Mouse (Mus musculus): Measurements from ENCODE around the gene Tns4.

Tns4 gene

DNA sequence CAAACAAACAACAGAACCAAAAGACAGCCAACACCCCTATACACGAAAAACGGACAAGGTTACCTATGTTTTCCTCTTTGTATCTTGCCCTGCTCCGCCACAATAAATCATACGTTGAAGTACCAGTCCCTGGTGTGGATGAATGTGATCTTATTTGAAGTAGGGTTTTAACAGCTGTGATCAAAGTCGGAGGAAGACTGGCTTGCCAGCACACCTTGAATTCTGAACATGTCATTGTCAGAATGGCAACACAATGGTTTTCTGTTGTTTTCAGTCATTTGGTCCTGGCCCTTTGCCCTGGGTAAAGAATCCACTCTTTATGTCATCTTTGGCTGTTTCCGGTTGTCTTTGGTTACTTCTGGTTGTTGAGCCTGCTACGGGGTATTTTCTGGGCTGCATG, 29.9 kb upstream of the Tns4 start:
- no peak for DNase-seq (ENCODE audit: extremely low read depth, low read depth, low spot score)

- DNase-seq (ENCODE audit: extremely low read depth, low read depth, low spot score): no peak
These were observed 29.3 kb upstream of the Tns4 start for GRCm38 (mm10) chr11:99118420-99118819.

DNA sequence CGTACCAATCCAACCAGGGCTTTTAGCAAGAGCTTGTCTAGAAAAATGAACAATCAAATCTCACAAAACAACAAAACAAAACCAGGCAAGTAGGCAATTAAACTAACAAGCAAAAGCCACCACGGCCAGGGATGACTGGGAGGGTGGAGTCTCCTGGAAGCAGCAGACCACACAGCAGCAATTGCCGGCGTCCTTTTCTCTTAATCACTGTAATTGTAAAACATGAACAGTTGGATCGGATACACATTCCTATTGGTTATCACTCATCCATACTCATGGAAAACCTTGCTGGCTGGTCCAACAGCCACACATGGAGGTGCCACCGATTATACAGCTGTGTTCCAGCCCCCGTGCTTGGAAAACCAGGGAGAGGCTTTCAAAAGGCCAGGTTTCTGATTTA, 28.8 kb upstream of the Tns4 start:
- no peak for DNase-seq (ENCODE audit: extremely low read depth, low read depth, low spot score)

GRCm38 (mm10) chr11:99115940-99116339, 26.8 kb upstream of the Tns4 start:
- DNase-seq (ENCODE audit: extremely low read depth, low read depth, low spot score): no peak

DNA sequence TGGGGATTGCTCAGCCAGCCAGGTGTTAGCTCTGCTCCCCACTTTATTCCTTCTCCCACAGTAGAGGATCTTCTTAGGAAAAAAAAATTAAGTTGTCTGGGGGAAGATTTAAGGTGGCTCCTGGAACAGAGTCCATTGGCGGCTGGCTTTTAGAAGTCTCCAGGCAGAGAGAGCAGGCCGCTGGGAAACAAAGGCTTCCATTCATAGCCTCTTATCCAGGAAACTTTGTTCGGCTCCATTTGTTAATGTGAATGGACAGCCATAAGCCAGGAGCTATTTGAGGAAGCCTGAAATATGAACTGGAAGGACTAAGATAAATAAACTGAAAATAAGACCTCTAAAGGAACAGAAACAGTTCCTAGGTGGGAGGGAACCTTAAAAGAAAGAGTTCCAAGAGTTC, 24.0 kb upstream of the Tns4 start:
- no peak for DNase-seq (ENCODE audit: extremely low read depth, low read depth, low spot score)

DNA sequence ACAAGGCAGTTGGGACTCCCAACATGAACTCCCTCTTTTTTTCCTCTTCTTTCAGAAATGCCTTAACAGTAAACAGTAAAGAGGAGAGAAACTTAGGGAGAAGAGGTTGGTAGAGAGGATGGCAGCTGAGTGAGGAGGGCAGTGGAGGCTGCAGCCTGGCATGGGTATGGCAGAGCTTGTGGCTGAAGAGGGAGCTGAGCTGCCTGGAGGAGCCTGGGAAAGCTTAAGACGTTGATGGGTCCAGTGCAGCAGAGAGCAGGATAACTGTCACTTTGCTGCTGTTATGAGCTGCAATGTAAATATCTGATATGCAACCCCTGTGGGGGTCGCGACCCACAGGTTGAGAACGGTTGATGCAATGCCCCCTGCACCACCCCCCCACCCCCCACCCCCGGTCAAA, 23.6 kb upstream of the Tns4 start:
- DNase-seq (ENCODE audit: extremely low read depth, low read depth, low spot score): no peak

DNA sequence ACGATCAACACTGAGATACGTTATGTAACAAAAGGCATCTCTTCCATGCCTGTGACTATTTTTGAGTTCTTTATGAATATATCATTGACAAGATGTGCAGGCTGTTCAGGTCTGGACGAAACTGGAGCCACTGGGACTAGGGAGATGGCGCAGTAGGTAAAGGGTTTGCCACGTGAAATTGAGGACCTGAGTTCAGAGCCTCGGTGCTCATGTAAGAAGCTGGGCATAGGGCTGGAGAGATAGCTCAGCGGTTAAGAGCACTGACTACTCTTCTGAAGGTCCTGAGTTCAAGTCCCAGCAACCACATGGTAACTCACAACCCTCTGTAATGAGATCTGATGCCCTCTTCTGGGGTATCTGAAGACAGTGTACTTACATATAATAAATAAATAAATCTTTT, 22.5 kb upstream of the Tns4 start:
- no peak for DNase-seq (ENCODE audit: extremely low read depth, low read depth, low spot score)

DNA sequence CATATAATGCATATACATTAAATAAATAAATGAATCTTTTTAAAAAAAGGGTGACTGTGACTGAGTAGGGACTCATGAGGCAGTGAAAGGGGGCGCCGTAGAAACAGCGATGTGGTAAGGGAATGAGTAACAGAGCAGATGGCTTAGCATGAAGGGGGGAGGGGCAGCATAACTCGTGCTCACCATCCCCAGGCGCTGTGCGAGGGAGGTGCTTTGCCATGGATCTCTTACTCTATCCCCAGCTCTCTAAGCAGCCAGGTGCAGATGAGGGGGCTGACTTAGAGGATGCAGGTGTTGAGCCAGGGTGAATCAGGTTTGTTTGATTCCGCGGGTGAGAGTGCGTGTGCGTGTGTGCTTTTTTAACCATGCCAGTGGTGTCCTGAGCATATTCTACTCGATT, 22.0 kb upstream of the Tns4 start:
- DNase-seq (ENCODE audit: extremely low read depth, low read depth, low spot score): no peak

DNA sequence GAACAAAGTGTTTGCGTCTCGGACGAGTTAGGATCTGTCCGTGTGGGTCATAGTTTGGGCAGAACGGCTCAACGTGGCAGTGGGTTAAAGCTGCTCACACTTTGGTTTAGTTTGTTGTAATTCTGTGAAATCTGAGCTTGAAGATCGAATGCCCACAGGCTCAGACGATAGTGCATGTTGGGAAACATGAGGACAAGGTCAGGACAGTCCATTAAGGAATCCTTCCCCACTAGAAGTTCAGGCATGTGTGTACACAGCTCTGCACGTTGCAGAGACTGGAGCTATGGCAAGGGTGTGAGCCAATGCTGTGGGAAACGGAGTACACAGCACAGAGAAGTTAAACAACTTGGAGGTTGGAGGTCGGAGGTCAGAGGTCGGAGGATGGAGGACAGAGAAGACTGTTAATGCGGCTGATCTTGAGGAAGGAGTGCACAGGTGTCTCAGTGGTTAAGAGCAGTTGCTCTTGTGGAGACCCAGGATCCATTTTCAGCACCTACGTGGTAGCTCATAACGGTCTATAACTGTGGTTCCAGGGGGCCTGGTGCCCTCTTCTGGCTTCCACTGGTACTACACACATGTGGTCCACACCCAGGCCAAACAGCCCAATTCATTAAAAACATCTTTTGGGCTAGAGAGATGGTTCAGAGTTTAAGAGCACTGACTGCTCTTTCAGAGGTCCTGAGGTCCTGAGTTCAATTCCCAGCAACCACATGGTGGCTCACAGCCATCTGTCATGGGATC, 21.4 kb upstream of the Tns4 start:
- DNase-seq (ENCODE audit: extremely low read depth, low read depth, low spot score): peak; percentile 80

GRCm38 (mm10) chr11:99108296-99108695, 19.2 kb upstream of the Tns4 start:
- no peak for DNase-seq (ENCODE audit: extremely low read depth, low read depth, low spot score)

- DNase-seq (ENCODE audit: extremely low read depth, low read depth, low spot score): no peak
These were observed 17.0 kb upstream of the Tns4 start for GRCm38 (mm10) chr11:99105981-99106726.

DNA sequence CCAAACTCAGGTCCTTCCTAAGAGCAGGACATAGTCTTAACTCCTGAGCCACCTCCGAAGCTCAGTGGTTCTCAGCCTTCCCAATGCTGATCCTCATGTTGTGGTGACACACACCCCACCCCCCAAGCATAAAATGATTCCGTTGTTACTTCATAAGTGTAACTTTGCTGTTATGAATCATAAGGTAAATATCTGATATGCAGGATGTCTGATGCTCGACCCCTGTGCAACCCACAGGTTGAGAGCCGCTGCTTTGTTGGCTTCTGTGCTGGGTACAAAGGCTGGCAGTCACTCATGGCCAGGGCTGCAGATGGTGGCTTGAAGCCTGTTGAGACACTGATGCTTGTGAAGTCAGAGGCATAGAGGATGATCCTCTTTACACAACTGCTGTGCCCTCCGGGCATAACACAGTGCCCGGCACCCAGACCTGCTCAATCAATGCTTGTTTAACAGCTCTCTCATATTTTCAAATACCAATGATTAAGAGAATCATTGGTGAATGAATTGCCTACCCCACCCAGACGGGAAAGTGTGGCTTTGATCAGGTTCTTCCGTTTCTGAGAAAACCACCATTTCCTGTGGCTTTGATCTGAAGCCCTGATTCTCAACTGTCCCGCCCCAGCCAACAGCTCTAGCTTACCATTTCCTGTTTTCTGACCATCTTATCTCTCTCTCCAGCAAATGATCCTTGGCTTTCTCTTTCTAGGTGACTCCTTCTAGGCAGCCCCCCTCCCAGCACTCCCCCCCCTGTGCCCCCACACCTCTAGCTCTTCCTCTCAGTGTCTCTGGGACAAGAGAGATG, 15.7 kb upstream of the Tns4 start:
- no peak for DNase-seq (ENCODE audit: extremely low read depth, low read depth, low spot score)

DNA sequence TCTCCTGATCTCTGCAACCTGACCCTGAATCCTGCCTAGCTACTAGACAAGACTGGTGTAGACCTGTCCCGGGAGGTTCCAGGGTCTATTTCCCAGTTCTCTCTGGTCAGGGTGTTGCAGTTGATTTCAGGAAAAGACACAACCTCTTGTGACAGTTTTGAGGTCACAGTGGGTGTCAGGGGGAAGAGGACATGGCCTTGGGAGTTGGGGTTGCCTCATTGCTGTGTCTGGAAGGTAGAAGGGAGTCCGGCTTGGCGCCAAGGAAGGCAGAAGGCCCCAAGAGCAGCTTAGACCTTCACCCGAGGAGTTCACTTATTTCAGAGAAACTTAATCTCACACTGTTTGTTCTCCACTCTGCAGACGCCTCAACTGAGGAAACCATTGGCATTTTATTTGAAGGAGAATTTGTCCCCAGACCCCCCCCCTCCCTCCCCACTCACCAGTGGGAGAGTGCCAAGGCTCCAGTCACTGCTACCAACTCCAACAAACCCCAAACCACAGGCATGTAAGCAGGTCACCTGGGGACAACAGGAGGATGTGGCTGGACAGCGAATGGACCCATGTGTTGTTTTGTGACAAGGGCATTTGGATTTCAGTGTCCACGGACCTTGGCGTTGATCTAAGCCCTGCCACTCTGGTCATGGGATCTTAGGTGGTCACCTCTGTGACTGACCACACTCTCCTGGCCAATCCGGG, 13.6 kb upstream of the Tns4 start:
- DNase-seq (ENCODE audit: extremely low read depth, low read depth, low spot score): no peak

DNA sequence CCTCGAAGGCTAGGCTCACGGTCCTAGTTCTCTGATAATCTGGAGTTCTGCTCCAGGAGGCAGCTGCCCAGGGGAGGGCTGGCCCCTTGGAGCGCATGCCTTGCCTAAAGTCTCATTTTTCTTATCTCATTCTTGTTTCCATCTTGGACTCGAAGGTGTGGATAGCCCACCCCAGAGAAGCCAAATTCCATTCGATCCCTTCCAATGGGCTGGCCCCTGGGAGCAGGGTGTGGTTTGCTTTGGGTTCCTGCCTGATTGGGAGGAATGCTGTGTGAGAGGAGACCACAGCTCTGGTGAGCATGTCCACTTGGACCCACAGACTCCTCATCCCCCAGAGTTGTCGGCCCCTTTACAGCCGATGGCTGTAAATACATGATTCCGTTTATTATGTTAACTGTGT, 12.6 kb upstream of the Tns4 start:
- DNase-seq (ENCODE audit: extremely low read depth, low read depth, low spot score): no peak

DNA sequence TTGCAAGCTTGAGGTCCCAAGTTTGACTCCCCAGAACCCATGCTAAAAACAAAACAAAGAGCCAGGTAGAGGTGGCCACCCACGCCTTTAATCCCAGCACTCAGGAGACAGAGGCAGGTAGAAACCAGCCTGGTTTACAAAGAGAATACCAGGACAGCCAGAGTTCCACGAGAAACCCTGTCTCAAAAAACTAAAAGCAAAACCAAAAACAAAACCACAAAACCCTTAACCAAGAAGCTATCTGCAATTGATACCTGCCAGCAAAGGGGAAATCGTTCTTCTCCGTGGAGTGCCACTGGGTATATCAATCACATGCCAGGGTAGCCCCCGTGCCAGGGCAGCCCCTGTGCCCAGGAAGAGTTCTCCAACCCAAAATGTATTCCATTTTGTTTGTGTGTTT, 11.1 kb upstream of the Tns4 start:
- no peak for DNase-seq (ENCODE audit: extremely low read depth, low read depth, low spot score)

GRCm38 (mm10) chr11:99099516-99099915, 10.4 kb upstream of the Tns4 start:
- no peak for DNase-seq (ENCODE audit: extremely low read depth, low read depth, low spot score)

DNA sequence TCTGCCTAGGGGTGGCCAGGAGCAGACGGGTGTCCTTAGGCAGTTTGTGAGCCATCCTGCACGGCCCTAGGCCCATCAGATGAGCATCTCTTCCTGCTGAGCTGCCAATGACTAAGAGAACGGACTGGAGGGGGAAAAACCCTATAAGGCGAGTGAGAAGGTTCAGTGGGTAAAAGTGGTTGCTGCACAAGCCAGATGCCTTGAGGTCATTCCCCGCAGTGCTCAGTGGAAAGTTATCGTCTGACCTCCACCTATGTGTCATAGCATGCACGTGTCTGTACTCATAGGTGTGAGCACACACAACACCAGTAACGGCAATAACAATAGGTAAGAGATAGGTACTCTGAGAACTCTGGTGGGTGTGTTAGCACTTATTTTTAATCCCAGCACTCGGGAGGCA, 9.8 kb upstream of the Tns4 start:
- DNase-seq (ENCODE audit: extremely low read depth, low read depth, low spot score): no peak

DNA sequence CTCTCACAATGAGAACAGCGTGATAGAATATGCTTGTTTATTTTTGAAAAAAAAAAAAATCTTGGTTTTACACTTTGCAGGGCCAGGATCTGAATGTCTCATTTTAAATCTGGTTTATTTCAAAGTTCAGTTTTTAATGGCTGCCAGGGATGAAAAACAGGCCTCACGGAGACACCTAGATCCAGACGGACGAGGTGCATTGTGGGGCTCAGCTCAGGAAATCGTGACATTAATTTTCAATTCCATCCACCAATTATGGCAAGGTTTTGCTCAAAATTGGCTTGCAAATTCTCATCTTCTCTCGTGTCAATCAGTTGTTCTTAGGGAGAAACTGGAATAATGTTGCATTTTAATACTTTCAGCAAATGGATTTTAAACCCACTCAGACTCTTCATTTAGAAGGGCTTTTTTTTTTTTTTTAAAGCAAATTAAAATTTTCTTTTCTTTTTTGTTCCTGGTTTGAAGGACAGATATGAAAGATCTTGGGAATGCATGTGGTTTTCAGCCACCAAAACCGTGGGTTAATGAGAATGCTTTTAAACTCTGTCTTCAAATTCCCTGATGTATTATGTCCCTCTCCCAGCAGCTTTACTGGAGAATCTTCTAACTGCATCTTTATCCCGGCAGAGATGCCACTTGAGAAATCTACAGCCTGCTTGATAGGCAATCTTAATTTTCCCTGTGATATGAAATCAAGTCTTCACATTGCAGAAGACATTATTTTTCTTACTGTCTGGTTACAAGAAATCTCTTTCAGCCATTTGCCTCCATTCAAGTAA, 8.1 kb upstream of the Tns4 start:
- no peak for DNase-seq (ENCODE audit: extremely low read depth, low read depth, low spot score)

DNA sequence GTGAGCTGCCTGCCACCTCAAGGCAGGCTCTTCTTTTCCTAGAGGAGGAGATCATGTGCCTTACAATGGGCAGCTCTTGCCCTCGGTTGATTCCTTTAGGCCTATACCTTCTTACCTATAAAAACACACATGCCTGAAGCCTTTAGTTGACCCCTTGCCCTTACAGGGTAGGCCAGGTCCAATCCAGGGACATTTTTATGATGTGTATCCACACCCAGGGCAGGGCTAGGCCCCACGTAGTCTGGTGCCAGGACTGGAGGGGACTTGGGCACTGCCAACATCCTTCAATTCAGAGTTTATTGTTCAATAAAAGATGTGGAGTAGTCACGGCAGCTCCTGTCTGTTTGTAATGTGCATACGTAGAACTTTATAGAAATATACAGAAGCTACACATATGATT, 7.3 kb upstream of the Tns4 start:
- DNase-seq (ENCODE audit: extremely low read depth, low read depth, low spot score): no peak

DNA sequence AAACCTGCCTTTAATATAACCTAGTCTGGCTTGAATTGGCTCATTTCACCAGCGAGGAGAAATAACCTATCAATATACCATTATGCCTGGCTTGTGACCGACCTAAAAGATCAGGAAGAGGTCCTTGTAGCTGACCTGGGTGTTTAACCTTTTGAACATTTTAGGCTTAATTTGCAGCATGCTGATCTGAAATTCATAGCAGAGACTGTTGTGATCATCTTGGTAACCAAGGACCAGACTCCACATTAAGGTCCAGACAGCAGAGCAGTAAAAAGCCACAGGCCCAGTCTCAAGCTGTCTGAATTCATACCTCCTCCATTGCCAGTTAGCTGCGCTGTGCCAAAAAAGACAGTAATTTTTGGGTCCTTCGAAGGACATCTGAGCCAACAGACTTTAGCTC, 6.7 kb upstream of the Tns4 start:
- DNase-seq (ENCODE audit: extremely low read depth, low read depth, low spot score): no peak

All from fat pad, adult 2 months (tissue).